Mouse (Mus musculus): ENCODE data around the gene Lypd5.
"Not testable (repeated sequence)": the region's sequence is repeated elsewhere in the genome, so short reads cannot be mapped to it uniquely, and the experiment has no call there.

The Lypd5 gene

DNA sequence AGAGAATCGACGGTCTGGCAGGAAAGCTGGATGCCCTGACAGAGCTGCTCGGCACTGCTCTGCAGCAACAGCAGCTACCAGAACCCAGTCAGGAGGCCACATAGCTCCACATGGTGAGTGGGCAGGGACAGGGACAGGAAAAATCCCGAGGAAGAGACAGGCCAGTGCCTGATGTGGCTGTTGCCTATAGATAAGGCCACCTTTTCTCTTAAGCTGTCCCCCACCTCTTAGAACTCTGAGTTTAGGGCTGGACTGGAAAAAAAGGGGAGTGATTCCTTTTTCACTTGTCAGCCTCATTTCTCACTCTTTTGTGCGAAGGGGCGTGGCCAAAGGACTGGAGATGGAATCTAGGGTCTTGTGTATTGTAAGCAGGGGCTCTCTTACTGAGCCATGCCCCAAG lies 35.1 kb downstream of the Lypd5 start:
- DNase-seq (ENCODE audit: low spot score) = no peak

- DNase-seq (ENCODE audit: low spot score) = peak; percentile 32
Observed at GRCm38 (mm10) chr7:24384827-24385226, 35.8 kb downstream of the Lypd5 start.

DNA sequence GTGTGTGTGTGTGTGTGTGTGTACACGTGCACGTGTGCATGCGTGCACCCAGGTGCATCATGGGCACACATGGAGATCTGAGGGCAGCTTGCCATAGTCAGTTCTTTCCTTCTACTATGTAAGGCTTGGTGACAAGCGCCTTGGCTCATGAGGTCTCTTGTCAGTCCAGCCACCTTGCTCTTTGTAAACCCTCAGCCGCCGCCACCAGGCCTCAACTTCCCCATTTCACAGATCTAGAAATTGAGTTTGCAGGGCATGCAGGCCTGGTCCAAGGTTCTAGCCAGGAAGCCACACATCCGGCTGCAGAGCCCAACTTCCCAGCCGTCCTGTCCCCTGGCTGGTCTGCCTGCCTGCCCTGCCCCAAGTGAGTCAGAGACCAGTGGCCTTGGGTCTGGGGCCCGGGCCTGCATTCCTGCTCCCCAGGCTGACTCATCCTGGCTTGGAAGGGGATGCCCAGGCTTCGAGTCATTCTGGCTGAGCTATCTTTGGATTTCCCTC lies 38.1 kb downstream of the Lypd5 start:
- DNase-seq (ENCODE audit: low spot score) = peak; percentile 45

DNA sequence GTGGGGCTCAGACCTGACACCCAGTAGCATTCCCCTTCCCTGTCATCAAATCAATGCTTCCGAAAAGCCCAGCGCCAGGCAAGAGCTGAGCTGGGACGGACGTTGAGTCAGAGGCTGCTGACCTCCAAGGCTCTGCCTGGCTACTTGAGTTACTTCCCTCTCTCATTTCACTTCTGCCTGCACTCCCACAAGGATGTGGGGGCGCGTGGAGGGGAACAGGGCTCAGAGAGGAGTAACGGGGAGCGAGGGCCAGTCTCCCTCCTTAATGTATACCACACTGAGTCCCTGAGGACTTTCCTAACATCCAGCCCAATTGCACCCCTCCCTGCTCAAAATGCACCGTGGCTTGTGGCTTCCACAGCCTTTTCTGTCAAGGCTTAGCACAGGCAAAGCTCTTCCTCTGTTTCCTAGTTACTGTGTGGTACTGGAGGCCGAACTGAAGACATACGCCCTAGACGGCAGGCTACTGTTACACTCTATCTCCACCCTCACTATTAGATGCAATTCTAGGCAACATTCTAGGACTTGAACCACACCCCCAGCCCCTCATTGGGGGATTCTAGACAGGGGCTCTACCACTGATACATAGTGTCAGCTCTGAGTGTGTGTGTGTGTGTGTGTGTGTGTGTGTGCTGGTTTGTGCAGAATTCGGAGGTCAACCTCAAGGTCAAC lies 40.7 kb downstream of the Lypd5 start:
- no peak for DNase-seq (ENCODE audit: low spot score)

- DNase-seq (ENCODE audit: low spot score) = no peak
Observed at GRCm38 (mm10) chr7:24390512-24390911, 41.5 kb downstream of the Lypd5 start.

- peak; percentile 69 for DNase-seq (ENCODE audit: low spot score)
Observed at GRCm38 (mm10) chr7:24391077-24391476, 42.1 kb downstream of the Lypd5 start.

DNA sequence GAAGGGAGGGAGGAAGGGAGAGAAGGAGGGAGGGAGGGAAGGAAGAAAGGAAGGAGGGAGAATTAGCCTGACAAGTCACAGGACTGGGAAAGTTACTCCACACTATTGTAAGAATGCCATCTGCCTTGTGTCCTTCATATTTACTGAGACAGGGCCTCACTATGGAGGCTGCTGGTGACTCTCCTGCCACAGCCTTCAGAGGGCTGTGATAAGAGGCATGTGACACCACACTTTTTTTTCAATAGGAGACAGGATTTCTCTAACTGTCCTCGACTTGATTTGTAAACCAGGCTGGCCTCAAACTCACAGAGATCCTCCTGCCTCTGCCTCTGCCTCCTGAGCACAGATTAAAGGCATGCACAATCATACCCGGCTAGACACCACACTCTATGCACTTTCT lies 42.7 kb downstream of the Lypd5 start:
- DNase-seq (ENCODE audit: low spot score) = peak; percentile 42

DNA sequence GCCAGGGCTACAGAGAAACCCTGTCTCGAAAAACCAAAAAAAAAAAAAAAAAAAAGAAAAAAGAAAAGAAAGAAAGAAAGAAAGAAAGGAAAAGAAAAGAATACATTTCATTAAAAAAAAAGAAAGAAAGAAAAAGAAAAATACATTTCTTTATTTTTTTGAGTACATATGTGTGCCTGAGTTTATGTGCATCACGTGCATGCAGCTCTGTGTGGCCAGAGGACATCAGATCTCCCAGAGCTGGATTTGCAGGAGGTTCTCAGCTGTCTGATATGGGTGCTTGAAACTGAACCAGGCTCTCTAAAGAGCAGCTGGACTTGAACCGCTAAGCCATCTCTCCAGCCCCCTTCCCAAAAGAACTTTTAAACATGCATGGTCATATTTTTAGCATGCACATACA lies 45.1 kb downstream of the Lypd5 start:
- no peak for DNase-seq (ENCODE audit: low spot score)

DNA sequence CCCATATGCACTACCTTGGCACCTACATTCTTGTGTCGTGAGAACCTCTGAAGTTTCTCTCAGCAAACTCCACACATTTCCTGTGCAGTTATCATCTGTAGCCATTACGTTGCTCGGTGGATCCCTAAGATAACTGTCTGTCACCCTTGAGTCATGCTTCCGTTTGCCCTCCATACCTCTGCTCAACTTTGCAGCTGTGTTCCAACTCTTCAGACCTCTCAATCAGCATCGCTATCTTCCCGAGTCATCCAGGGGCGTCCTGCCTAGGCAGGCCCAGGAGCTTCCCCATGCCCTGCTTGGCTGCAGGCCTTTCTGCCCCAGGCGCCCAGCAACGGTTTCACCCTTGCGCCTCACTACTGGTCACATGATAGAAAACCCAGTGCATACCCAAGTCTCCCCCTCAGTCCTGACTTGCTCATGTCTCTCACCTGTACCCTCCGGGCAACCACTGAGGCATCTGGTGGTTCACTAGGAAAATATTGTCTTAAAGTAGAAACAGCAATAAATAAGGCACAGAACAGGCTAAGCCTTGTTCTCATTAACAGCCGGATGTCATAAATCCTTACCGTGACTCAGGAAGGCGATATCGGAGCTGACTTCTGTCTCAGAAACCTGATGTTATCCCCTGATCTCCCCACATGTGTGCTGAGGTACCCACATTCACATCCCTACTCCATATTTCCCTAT lies 45.6 kb downstream of the Lypd5 start:
- DNase-seq (ENCODE audit: low spot score) = no peak

DNA sequence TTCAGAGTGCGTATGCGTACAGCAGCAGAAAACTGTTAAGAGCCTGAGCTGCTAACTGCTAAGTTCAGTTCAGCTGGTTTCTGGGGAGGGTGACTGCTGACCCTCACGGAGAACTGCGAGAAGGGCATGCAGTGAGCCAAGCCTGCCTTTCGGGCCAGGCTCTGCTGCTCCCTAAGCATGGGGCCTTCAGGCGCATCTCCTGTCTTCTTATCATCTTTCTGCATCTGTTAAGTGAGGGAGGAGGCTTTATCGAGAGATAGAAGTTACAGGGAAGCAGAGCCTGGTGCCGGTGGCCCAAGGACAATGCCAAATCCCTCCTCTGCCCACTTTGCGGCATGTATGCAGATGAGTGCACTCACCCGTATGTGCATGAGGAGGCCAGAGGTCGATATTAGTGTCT lies 47.8 kb downstream of the Lypd5 start:
- DNase-seq (ENCODE audit: low spot score) = no peak

DNA sequence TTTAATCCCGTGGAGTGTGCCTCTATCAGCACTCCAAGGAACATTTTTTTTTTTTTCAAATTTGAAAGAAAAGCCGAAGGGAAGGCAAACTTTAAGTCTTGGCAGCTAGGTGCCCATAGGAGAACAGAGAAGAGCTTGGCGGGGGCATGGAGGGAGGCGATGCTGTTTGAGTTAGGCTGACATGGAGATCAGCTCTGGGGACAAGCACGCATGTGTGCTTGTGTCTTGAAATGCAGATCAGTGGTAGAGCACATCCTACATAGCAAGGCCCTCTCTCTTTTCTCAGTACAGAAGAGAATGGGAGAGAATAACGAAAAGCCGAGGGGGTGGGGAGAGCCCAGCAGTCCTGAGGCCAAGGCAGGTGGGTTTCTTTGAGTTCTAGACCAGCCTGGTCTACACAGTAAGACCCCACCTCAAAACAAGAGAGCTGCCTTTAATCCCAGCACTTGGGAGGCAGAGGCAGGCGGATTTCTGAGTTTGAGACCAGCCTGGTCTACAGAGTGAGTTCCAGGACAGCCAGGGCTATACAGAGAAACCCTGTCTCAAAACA lies 49.4 kb downstream of the Lypd5 start:
- no peak for DNase-seq (ENCODE audit: low spot score)

DNA sequence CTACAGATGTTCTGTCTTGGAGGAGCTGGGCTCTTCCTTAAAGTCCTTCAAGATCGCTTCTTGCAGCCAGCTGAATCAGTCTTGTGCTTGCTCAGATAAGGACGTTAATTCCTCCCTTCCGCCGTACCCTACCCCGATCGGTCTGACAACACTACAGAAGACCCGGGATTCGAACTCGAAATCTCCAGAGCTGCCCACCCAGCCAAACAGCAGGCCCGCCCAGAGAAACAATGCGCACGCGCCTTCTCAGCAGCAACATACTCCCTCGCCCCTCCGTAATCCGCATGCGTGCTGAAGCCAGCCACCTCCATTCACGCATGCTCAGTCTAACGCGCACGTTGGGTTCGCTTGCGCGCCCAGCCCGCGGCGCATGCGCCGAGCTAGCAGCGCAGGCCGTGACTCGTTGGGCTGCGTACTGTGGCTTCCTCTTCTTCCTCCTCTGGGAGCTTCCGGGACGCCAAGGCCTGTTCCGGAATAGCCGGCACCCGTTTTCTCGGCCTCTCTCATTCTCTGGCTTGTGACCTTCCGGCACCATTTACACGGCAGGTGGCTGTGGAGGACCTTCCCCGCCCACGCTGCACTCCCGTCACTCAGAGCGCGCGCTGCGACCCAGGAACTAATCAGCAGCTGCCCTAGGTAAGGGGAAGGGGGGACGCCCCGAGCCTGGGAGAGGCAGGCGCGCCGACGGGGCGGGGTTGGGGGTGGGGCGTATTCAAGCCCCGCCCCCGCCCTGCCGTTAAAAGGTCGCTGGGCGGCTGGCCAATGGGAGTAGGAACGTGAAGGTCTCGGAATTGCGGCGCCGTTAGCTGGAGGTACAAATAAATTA lies 50.5 kb downstream of the Lypd5 start, which contains the start of gene Smg9:
TSS of gene Smg9 (plus strand) at position 364 of the 826 bp plus-strand sequence.
- DNase-seq (ENCODE audit: low spot score) = peak; percentile 98

DNA sequence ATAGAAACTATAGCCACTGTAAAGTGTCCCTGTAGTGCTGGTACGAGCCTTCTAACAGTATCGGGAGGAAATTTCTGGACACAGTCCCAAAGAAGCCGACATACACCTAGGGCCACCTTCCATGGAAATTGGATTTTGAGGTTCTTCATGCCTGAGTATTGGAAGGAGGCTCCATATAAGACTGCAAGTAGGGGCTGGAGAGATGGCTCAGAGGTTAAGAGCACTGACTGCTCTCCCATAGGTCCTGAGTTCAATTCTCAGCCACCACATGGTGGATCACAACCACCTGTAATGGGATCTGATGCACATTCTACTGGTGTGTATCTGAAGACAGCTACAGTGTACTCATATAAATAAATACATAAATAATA lies 51.1 kb downstream of the Lypd5 start:
- DNase-seq (ENCODE audit: low spot score) = no peak

- not testable (repeated sequence) for DNase-seq (ENCODE audit: low spot score)
Observed at GRCm38 (mm10) chr7:24400489-24400888, 51.5 kb downstream of the Lypd5 start.

DNA sequence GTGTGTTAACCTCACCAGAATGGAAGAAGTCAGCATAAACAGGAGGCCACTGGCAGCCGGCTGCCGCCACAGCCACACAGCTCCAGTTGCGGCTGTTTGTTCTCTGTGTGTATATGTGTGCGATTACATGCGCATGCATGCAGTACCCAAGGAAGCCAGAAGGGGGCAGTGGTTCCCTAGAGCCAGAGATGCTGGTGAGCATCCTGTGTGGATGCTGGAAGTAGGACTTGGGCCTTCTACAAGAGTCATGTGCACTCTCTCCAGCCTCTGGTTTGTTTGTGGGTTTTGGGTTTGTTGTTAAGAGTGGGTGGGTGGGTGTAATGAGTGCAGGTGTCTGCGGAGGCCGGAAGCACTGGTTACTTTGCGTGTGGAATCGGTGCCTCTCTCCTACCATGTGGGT lies 53.9 kb downstream of the Lypd5 start:
- no peak for DNase-seq (ENCODE audit: low spot score)
